Mouse (Mus musculus): ENCODE measurements around the gene Slc50a1. TPM values are rescaled to one million over a fixed set of nuclear protein-coding genes. Genes with fewer than 3 reads are reported as not detected.
A peak's percentile ranks its signal among the peaks of the same experiment; 100 is the strongest.

The Slc50a1 gene
- polyA plus RNA-seq, 1 experiment from 2014 or later = 38.6 TPM

GRCm38 (mm10) chr3:89314791-89315190 is 44.4 kb upstream of the Slc50a1 start:
- 0 out of 2 replicates have a peak, but pooled peaks cover 4% of the 10 kb centered on the region for H3K9me3 ChIP-seq (ENCODE audit: control insufficient read depth, low read length)
- peaks cover 17% of the 10 kb centered on the region for H3K27me3 ChIP-seq (replicated peaks; ENCODE audit: control insufficient read depth, insufficient read depth, low read length)
- H3K36me3 ChIP-seq (ENCODE audit: control insufficient read depth, insufficient read depth) = no peaks in the 10 kb centered on the region; the same call in 1 of the 2 replicates
- peak overlapping the region; percentile 51 for H3K9ac ChIP-seq (replicated peaks; ENCODE audit: low read depth, low read length)
- WGBS = 38% methylated on average over 2 of the region's 2 CpGs
- ATAC-seq = no peak
- no peak overlapping the region for H3K4me3 ChIP-seq (replicated peaks; ENCODE audit: low read length)
- no peak overlapping the region for H3K27ac ChIP-seq (ENCODE audit: low read length)
- no peak overlapping the region for H3K4me2 ChIP-seq (ENCODE audit: low read length)
- peaks cover 46% of the 10 kb centered on the region for H3K4me1 ChIP-seq (replicated peaks; ENCODE audit: control insufficient read depth, insufficient read depth, low read length)

- Histone ChIP-seq H3K36me3 (ENCODE audit: control insufficient read depth, insufficient read depth) (no peaks in the 10 kb centered on the region; the same call in 1 of the 2 replicates), H3K4me3 (replicated peaks; ENCODE audit: low read length) (no peak overlapping the region), H3K27me3 (replicated peaks; ENCODE audit: control insufficient read depth, insufficient read depth, low read length) (peaks cover 17% of the 10 kb centered on the region), H3K4me2 (ENCODE audit: low read length) (no peak overlapping the region), H3K9ac (replicated peaks; ENCODE audit: low read depth, low read length) (no peak overlapping the region), H3K27ac (ENCODE audit: low read length) (no peak overlapping the region), H3K4me1 (replicated peaks; ENCODE audit: control insufficient read depth, insufficient read depth, low read length) (peaks cover 41% of the 10 kb centered on the region), H3K9me3 (ENCODE audit: control insufficient read depth, low read length) (0 out of 2 replicates have a peak, but pooled peaks cover 4% of the 10 kb centered on the region)
- WGBS = 70% methylated on average over 5 of the region's 5 CpGs
- ATAC-seq = no peak
These were observed 44.0 kb upstream of the Slc50a1 start for GRCm38 (mm10) chr3:89314340-89314739.

- H3K4me2 ChIP-seq (ENCODE audit: low read length) = no peak overlapping the region
- no peaks in the 10 kb centered on the region; the same call in 1 of the 2 replicates for H3K36me3 ChIP-seq (ENCODE audit: control insufficient read depth, insufficient read depth)
- 2% methylated on average over 9 of the region's 9 CpGs for WGBS
- H3K9me3 ChIP-seq (ENCODE audit: control insufficient read depth, low read length) = 0 out of 2 replicates have a peak, but pooled peaks cover 4% of the 10 kb centered on the region
- H3K27ac ChIP-seq (ENCODE audit: low read length) = no peak overlapping the region
- H3K4me1 ChIP-seq (replicated peaks; ENCODE audit: control insufficient read depth, insufficient read depth, low read length) = no peaks in the 10 kb centered on the region
- H3K4me3 ChIP-seq (replicated peaks; ENCODE audit: low read length) = no peak overlapping the region
- no peaks in the 10 kb centered on the region; the same call in 1 of the 2 replicates for H3K27me3 ChIP-seq (replicated peaks; ENCODE audit: control insufficient read depth, insufficient read depth, low read length)
- ATAC-seq = peak; percentile 77
- H3K9ac ChIP-seq (replicated peaks; ENCODE audit: low read depth, low read length) = no peak overlapping the region
These were observed 37.7 kb upstream of the Slc50a1 start for GRCm38 (mm10) chr3:89308089-89308488.

GRCm38 (mm10) chr3:89305551-89306325 is 35.4 kb upstream of the Slc50a1 start:
- Histone ChIP-seq H3K9me3 (ENCODE audit: control insufficient read depth, low read length) (no peaks in the 10 kb centered on the region), H3K4me1 (replicated peaks; ENCODE audit: control insufficient read depth, insufficient read depth, low read length) (no peaks in the 10 kb centered on the region), H3K36me3 (ENCODE audit: control insufficient read depth, insufficient read depth) (no peaks in the 10 kb centered on the region), H3K4me3 (replicated peaks; ENCODE audit: low read length) (no peak overlapping the region), H3K27me3 (replicated peaks; ENCODE audit: control insufficient read depth, insufficient read depth, low read length) (no peaks in the 10 kb centered on the region; the same call in 1 of the 2 replicates), H3K27ac (ENCODE audit: low read length) (no peak overlapping the region), H3K9ac (replicated peaks; ENCODE audit: low read depth, low read length) (no peak overlapping the region), H3K4me2 (ENCODE audit: low read length) (no peak overlapping the region)
- ATAC-seq = no peak
- WGBS = 79% methylated on average over 8 of the region's 8 CpGs

GRCm38 (mm10) chr3:89305105-89305504 is 34.7 kb upstream of the Slc50a1 start:
- H3K4me3 ChIP-seq (replicated peaks; ENCODE audit: low read length) = no peak overlapping the region
- H3K9me3 ChIP-seq (ENCODE audit: control insufficient read depth, low read length) = no peaks in the 10 kb centered on the region
- 70% methylated on average over 4 of the region's 4 CpGs for WGBS
- no peak overlapping the region for H3K9ac ChIP-seq (replicated peaks; ENCODE audit: low read depth, low read length)
- H3K4me2 ChIP-seq (ENCODE audit: low read length) = no peak overlapping the region
- no peak overlapping the region for H3K27ac ChIP-seq (ENCODE audit: low read length)
- H3K27me3 ChIP-seq (replicated peaks; ENCODE audit: control insufficient read depth, insufficient read depth, low read length) = peaks cover 3% of the 10 kb centered on the region; the same call in 1 of the 2 replicates
- H3K36me3 ChIP-seq (ENCODE audit: control insufficient read depth, insufficient read depth) = no peaks in the 10 kb centered on the region
- ATAC-seq = no peak
- H3K4me1 ChIP-seq (replicated peaks; ENCODE audit: control insufficient read depth, insufficient read depth, low read length) = no peaks in the 10 kb centered on the region

GRCm38 (mm10) chr3:89304440-89304839 is 34.1 kb upstream of the Slc50a1 start:
- Histone ChIP-seq H3K4me3 (replicated peaks; ENCODE audit: low read length) (no peak overlapping the region), H3K9me3 (ENCODE audit: control insufficient read depth, low read length) (no peaks in the 10 kb centered on the region), H3K4me2 (ENCODE audit: low read length) (no peak overlapping the region), H3K9ac (replicated peaks; ENCODE audit: low read depth, low read length) (no peak overlapping the region), H3K27ac (ENCODE audit: low read length) (no peak overlapping the region), H3K4me1 (replicated peaks; ENCODE audit: control insufficient read depth, insufficient read depth, low read length) (0 out of 2 replicates have a peak, but pooled peaks cover 2% of the 10 kb centered on the region), H3K27me3 (replicated peaks; ENCODE audit: control insufficient read depth, insufficient read depth, low read length) (peaks cover 5% of the 10 kb centered on the region; the same call in 1 of the 2 replicates), H3K36me3 (ENCODE audit: control insufficient read depth, insufficient read depth) (no peaks in the 10 kb centered on the region)
- no peak for ATAC-seq
- WGBS = 62% methylated on average over 6 of the region's 6 CpGs

- Histone ChIP-seq H3K4me2 (ENCODE audit: low read length) (no peak overlapping the region), H3K9ac (replicated peaks; ENCODE audit: low read depth, low read length) (no peak overlapping the region), H3K36me3 (ENCODE audit: control insufficient read depth, insufficient read depth) (no peaks in the 10 kb centered on the region), H3K4me3 (replicated peaks; ENCODE audit: low read length) (no peak overlapping the region), H3K27ac (ENCODE audit: low read length) (no peak overlapping the region), H3K9me3 (ENCODE audit: control insufficient read depth, low read length) (no peaks in the 10 kb centered on the region), H3K4me1 (replicated peaks; ENCODE audit: control insufficient read depth, insufficient read depth, low read length) (peaks cover 11% of the 10 kb centered on the region), H3K27me3 (replicated peaks; ENCODE audit: control insufficient read depth, insufficient read depth, low read length) (peaks cover 5% of the 10 kb centered on the region; the same call in 1 of the 2 replicates)
- ATAC-seq = no peak
- 78% methylated on average over 2 of the region's 2 CpGs for WGBS
These were observed 30.1 kb upstream of the Slc50a1 start for GRCm38 (mm10) chr3:89300514-89300913.

GRCm38 (mm10) chr3:89300071-89300470 is 29.7 kb upstream of the Slc50a1 start:
- Histone ChIP-seq H3K36me3 (ENCODE audit: control insufficient read depth, insufficient read depth) (no peaks in the 10 kb centered on the region), H3K4me1 (replicated peaks; ENCODE audit: control insufficient read depth, insufficient read depth, low read length) (peaks cover 11% of the 10 kb centered on the region), H3K9me3 (ENCODE audit: control insufficient read depth, low read length) (no peaks in the 10 kb centered on the region), H3K27ac (ENCODE audit: low read length) (no peak overlapping the region), H3K4me3 (replicated peaks; ENCODE audit: low read length) (no peak overlapping the region), H3K9ac (replicated peaks; ENCODE audit: low read depth, low read length) (no peak overlapping the region), H3K4me2 (ENCODE audit: low read length) (no peak overlapping the region; the same call in 1 of the 2 replicates), H3K27me3 (replicated peaks; ENCODE audit: control insufficient read depth, insufficient read depth, low read length) (peaks cover 5% of the 10 kb centered on the region; the same call in 1 of the 2 replicates)
- 56% methylated on average over 1 of the region's 1 CpGs for WGBS
- ATAC-seq = no peak

- Histone ChIP-seq H3K4me2 (ENCODE audit: low read length) (peak overlapping the region; percentile 37), H3K4me1 (replicated peaks; ENCODE audit: control insufficient read depth, insufficient read depth, low read length) (peaks cover 11% of the 10 kb centered on the region), H3K27ac (ENCODE audit: low read length) (no peak overlapping the region), H3K9ac (replicated peaks; ENCODE audit: low read depth, low read length) (peak overlapping the region; percentile 17; the same call in 1 of the 2 replicates), H3K9me3 (ENCODE audit: control insufficient read depth, low read length) (no peaks in the 10 kb centered on the region), H3K27me3 (replicated peaks; ENCODE audit: control insufficient read depth, insufficient read depth, low read length) (peaks cover 5% of the 10 kb centered on the region; the same call in 1 of the 2 replicates), H3K36me3 (ENCODE audit: control insufficient read depth, insufficient read depth) (no peaks in the 10 kb centered on the region), H3K4me3 (replicated peaks; ENCODE audit: low read length) (peak overlapping the region; percentile 15; the same call in 1 of the 2 replicates)
- WGBS = 4% methylated on average over 14 of the region's 14 CpGs
- no peak for ATAC-seq
These were observed 29.1 kb upstream of the Slc50a1 start for GRCm38 (mm10) chr3:89299499-89299898.
